Mouse (Mus musculus): ENCODE measurements around the gene Olfr930.

Olfr930 gene

DNA sequence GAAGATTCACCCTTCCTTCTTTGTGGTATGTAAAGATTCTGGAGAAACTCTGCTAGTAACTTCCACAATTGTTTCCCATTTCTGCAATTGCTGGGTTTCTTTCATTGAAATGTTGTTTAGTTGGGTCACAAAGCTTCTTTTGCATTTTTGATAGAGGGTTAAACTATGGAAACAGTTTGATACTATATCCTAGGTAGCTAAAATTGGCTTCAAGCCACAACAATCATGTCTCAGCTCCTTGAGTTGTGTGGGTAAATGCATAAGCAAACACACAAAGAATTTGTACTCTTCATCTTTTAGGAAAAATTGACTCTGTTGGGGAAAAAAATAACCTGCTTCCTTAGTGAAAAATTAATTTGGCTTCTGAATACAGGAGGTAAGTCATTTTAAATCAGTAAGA, at the start of gene Olfr930:
Gene Olfr930 (plus strand): TSS at position 301 of the 400 bp plus-strand sequence.
- DNase-seq (ENCODE audit: low read depth, low spot score) = no peak

GRCm38 (mm10) chr9:38953401-38954123, 24.0 kb downstream of the Olfr930 start:
- DNase-seq (ENCODE audit: low read depth, low spot score) = no peak

DNA sequence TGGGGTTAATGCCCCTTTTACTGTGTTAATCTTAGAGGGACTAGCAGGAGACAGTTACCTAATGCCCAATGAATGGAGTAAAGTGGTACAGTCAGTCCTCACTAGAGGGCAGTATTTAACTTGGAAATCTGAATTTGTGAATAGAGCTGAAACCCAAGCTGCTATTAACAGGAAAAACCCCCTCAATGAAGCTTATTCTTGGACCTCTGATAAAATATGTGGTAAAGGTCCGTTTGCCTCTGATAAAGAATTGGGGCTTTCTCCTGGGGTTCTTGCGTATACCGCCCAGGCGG, 24.5 kb downstream of the Olfr930 start:
- peak; percentile 11 for DNase-seq (ENCODE audit: low read depth, low spot score)

GRCm38 (mm10) chr9:38972013-38972412, 42.4 kb downstream of the Olfr930 start, which contains the start of gene Olfr933:
TSS of gene Olfr933 (plus strand) at chr9:38972313.
- no peak for DNase-seq (ENCODE audit: low read depth, low spot score)

Data from embryo, embryonic 11.5 days (tissue).